Mouse (Mus musculus) midbrain, embryonic 10.5 days (tissue): ENCODE data around the gene Brms1. TPM values are rescaled to one million over a fixed set of nuclear protein-coding genes. Genes with fewer than 3 reads are reported as not detected.
A peak's percentile ranks its signal among the peaks of the same experiment; 100 is the strongest.

Experiments
- DNase-seq: peaks from one replicate; pipeline ENCODE4 v3.0.0-alpha.2; 2017; ENCODE audit warnings: low spot score
- H3K27ac ChIP-seq: fragments of 300-500 bp; sonication (generic); replicated peaks from 2 replicates; pipeline ENCODE4 v1.5.1; 2016; ENCODE audit warnings: mild to moderate bottlenecking
- H3K27me3 ChIP-seq: fragments of 300-500 bp; sonication (generic); 2 replicates; pipeline ENCODE4 v1.6.1; 2016; ENCODE audit warnings: low read depth, mild to moderate bottlenecking; ENCODE audit not compliant: poor library complexity, severe bottlenecking
- H3K36me3 ChIP-seq: fragments of 300-500 bp; sonication (generic); 2 replicates; pipeline ENCODE4 v1.6.1; 2016; ENCODE audit warnings: mild to moderate bottlenecking, moderate library complexity
- H3K4me1 ChIP-seq: fragments of 300-500 bp; sonication (generic); 2 replicates; pipeline ENCODE4 v1.6.1; 2016
- H3K4me3 ChIP-seq: fragments of 300-500 bp; sonication (generic); 2 replicates; pipeline ENCODE4 v1.5.1; 2016; ENCODE audit warnings: mild to moderate bottlenecking, moderate library complexity
- H3K9me3 ChIP-seq: fragments of 300-500 bp; sonication (generic); replicated peaks from 2 replicates; pipeline ENCODE4 v1.6.1; 2016; ENCODE audit warnings: mild to moderate bottlenecking
- WGBS: fragments of 180-500 bp; shearing (Covaris S2); methylation state at CpG from one replicate; pipeline ENCODE4 v1.1.7; 2016; 5-methylcytosine and 5-hydroxymethylcytosine counted together
- polyA plus RNA-seq: library from polyadenylated mRNA; unstranded; fragments of >200 nt; fragmentation: Nextera tagmentation; extraction: Ambion mirVana; gene quantifications from 2 replicates; pipeline ENCODE4 v1.2.1, GENCODE M21; 2016

Brms1 gene
- polyA plus RNA-seq, 1 experiment from 2014 or later = 85.6 TPM

DNA sequence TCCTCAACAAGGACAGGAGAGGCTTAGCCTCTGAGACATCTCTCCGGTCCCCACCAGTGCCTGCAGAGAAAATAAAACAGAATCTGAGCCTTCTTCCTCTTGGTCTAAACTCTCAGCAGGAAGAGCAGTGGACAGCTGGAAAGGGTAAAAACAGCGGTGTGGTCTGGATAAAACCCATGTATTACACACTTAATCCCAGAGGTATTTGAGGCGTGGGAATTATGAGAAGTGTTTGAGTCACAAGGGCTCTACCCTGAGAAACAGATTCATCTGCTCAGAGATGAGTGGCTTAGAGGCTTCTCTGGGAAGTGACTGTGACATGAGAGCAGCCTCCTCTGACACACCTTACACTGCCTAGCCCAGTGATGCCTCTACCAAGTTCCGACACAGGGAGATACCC, 23.5 kb upstream of the Brms1 start:
- Histone ChIP-seq H3K4me3 (no peak overlapping the region), H3K27me3 (peaks cover 9% of the 10 kb centered on the region; the same call in 1 of the 2 replicates), H3K36me3 (no peaks in the 10 kb centered on the region), H3K4me1 (peaks cover 9% of the 10 kb centered on the region), H3K27ac (no peak overlapping the region), H3K9me3 (no peaks in the 10 kb centered on the region)
- no peak for DNase-seq
- 80% methylated on average over 4 of the region's 4 CpGs for whole genome bisulfite sequencing

DNA sequence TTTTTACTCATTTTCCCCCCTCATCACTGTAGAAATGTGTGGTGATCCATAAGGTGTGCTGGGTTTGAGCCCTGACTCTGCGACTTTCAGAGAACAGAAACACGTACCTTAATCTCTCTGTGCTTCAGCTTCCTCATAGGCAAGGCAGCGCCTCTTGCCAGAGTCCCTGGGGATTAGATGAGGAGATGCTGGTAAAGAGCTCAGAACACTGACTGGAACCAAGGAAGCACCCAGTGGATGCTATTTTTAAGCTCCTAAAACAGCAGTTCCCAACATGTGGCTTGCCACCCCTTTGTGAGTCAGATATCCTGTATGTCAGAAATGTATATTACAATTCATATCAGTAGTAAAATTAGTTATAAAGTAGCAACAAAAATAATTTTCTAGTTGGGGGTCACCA, 23.0 kb upstream of the Brms1 start:
- Histone ChIP-seq H3K27me3 (peaks cover 10% of the 10 kb centered on the region; the same call in 1 of the 2 replicates), H3K27ac (no peak overlapping the region), H3K4me1 (peaks cover 9% of the 10 kb centered on the region), H3K36me3 (no peaks in the 10 kb centered on the region), H3K9me3 (no peaks in the 10 kb centered on the region), H3K4me3 (no peak overlapping the region)
- DNase-seq = no peak
- WGBS = 80% methylated on average over 3 of the region's 3 CpGs

DNA sequence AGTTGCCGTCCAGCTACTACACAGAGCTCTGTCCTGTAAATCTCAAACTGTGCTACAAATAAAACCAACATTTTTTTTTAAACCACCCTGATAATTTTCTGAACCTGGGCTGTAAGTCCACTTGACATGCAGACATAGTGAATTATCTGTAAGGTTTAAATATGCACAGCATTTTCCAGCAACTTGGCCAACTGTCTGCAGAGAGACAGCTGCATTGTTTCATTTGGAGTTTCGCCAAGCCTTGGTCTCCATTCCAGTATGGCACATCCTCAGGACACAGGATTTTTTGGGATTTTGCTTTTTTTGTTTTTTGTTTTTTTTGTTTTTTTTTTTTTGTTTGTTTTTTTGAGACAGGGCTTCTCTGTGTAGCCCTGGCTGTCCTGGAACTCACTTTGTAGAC, 19.7 kb upstream of the Brms1 start:
- no peak overlapping the region for H3K27ac ChIP-seq
- peaks cover 6% of the 10 kb centered on the region; the same call in 1 of the 2 replicates for H3K27me3 ChIP-seq
- no peak overlapping the region for H3K4me3 ChIP-seq
- H3K9me3 ChIP-seq = no peaks in the 10 kb centered on the region
- DNase-seq = no peak
- 89% methylated on average over 2 of the region's 2 CpGs for WGBS
- peaks cover 23% of the 10 kb centered on the region for H3K4me1 ChIP-seq
- peaks cover 6% of the 10 kb centered on the region for H3K36me3 ChIP-seq

DNA sequence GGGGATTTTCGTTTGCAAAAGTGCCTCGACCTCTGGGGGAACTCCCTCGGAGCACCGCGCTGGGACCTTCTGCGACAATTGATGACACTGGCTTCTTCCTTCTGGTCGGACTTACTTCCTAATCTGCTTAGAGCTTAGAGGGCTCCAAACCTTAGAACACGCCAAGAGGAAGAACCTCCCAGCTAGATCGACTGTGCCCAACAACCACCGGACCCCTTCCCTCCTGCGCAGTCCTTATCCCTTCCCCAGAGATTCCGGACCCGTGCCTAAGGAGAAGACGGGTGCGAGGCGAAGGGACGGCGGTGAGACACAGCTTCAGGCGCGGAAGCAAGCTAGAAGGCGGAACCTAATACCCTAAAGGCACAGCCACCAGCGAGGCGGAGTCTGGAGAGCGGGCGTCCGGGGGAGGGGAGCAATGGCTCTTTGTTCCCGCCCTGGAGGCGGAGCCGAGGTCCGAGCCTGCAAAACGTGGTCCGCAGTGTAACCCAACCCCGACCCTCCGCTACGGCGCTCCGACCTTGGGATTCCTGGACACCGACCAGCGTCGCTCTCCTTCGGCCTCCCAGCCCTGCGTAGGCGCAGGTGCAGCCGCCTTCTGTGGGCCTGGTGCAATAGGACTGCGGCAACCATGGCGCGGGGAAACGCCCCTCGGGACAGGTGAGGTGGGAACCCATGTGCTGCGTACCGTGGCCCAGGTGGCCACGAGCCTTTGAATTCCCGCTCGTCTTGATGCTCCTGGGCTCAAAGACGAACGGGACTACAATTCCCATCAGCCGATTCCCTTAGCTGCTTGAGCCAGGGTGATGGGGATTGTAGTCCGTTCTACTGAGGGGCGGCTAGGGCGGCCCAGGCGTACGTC, 17.3 kb upstream of the Brms1 start, which contains the start of gene Slc29a2:
Gene Slc29a2 (plus strand): TSS at position 240 of the 859 bp plus-strand sequence.
- WGBS = under 1% methylated on average over 62 of the region's 62 CpGs
- peaks cover 6% of the 10 kb centered on the region; the same call in 1 of the 2 replicates for H3K27me3 ChIP-seq
- DNase-seq = peak; percentile 94
- H3K27ac ChIP-seq = peak within 1 kb of the TSS; percentile 92
- peaks cover 31% of the 10 kb centered on the region for H3K36me3 ChIP-seq
- H3K9me3 ChIP-seq = no peaks in the 10 kb centered on the region
- H3K4me1 ChIP-seq = peaks cover 20% of the 10 kb centered on the region
- H3K4me3 ChIP-seq = peak within 1 kb of the TSS; percentile 56

DNA sequence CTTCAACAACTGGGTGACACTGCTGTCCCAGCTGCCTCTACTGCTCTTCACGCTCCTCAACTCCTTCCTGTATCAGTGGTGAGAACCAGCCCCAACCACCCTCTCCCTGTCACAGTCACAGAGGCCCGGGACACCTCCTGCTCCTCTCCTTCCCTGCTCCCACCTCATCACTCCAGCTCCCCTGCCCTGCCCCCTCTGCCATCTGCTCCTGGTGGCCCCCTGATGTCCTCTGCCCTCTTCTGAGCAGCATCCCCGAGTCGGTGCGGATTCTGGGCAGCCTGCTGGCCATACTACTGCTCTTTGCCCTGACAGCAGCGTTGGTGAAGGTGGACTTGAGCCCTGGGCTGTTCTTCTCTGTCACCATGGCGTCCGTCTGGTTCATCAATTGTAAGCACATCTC, 15.0 kb upstream of the Brms1 start:
- Histone ChIP-seq H3K27ac (no peak overlapping the region), H3K36me3 (peaks cover 53% of the 10 kb centered on the region), H3K27me3 (peaks cover 6% of the 10 kb centered on the region; the same call in 1 of the 2 replicates), H3K9me3 (no peaks in the 10 kb centered on the region), H3K4me1 (peaks cover 20% of the 10 kb centered on the region), H3K4me3 (no peak overlapping the region)
- 93% methylated on average over 8 of the region's 8 CpGs for WGBS
- DNase-seq = no peak

GRCm38 (mm10) chr19:5032686-5033085, 8.5 kb upstream of the Brms1 start:
- Histone ChIP-seq H3K36me3 (peaks cover 45% of the 10 kb centered on the region), H3K4me1 (peaks cover 6% of the 10 kb centered on the region), H3K27ac (no peak overlapping the region), H3K4me3 (no peak overlapping the region), H3K9me3 (no peaks in the 10 kb centered on the region), H3K27me3 (no peaks in the 10 kb centered on the region)
- DNase-seq = no peak
- WGBS = 83% methylated on average over 3 of the region's 3 CpGs

DNA sequence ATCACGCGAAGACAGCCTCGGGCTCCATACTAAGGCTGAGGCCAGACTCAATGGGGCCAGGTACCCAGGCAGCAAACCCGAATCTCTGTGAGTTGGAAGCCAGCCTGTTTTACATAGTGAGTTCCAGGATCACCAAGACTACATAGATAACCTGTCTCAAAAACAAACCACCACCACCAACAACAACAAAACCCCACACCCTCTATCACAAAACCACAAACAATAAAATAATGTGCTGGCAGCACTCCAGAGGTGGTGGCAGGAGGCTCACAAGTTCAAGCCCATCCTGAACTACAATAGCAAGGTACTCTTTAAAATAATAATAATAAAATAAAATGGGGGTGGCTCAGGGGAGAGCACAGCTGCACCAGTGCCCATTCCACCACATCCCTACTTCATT, 4.6 kb upstream of the Brms1 start:
- no peak for DNase-seq
- 85% methylated on average over 4 of the region's 4 CpGs for WGBS
- Histone ChIP-seq H3K4me3 (no peak overlapping the region), H3K27me3 (peaks cover 9% of the 10 kb centered on the region), H3K36me3 (peaks cover 6% of the 10 kb centered on the region), H3K27ac (no peak overlapping the region), H3K9me3 (no peaks in the 10 kb centered on the region), H3K4me1 (peaks cover 36% of the 10 kb centered on the region)

GRCm38 (mm10) chr19:5037678-5038571, 3.2 kb upstream of the Brms1 start:
- Histone ChIP-seq H3K4me1 (peaks cover 49% of the 10 kb centered on the region), H3K9me3 (no peaks in the 10 kb centered on the region), H3K4me3 (peak overlapping the region; percentile 95), H3K36me3 (peaks cover 7% of the 10 kb centered on the region), H3K27me3 (peaks cover 9% of the 10 kb centered on the region), H3K27ac (peak overlapping the region; percentile 92)
- DNase-seq = peak; percentile 90
- WGBS = 6% methylated on average over 32 of the region's 32 CpGs

DNA sequence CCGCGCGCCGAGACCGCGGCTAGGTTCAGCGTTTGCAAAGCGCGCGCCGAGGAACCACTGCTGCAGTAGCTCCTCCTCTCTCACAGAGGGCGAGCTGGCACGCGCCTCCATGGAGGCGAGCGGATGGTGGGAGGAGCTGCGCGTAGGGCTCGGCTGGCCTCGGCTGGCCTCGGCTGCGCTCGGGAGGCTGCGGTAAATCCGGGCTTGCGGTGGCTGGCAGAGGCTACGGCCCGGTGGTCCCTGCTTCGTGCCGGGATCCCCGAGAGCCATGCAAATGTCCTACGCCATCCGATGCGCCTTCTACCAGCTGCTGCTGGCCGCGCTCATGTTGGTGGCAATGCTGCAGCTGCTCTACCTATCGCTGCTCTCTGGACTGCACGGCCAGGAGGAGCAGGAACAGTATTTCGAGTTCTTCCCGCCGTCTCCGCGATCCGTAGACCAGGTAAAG, 2.4 kb upstream of the Brms1 start, which contains the start of the genes B4gat1 and AC124502.3:
Gene B4gat1 (plus strand): TSS at position 118 of the 448 bp plus-strand sequence.
Gene AC124502.3 (plus strand): TSS at position 183 of the 448 bp plus-strand sequence.
- no peaks in the 10 kb centered on the region for H3K9me3 ChIP-seq
- peak; percentile 93 for DNase-seq
- H3K36me3 ChIP-seq = peaks cover 14% of the 10 kb centered on the region
- under 1% methylated on average over 44 of the region's 44 CpGs for WGBS
- H3K27me3 ChIP-seq = peaks cover 9% of the 10 kb centered on the region
- peaks cover 49% of the 10 kb centered on the region for H3K4me1 ChIP-seq
- peak within 1 kb of the TSS; percentile 92 for H3K27ac ChIP-seq
- H3K4me3 ChIP-seq = peak within 1 kb of the TSS; percentile 95

- DNase-seq = no peak
- Histone ChIP-seq H3K4me3 (peak overlapping the region; percentile 95), H3K27ac (peak overlapping the region; percentile 92), H3K4me1 (peaks cover 49% of the 10 kb centered on the region), H3K9me3 (no peaks in the 10 kb centered on the region), H3K27me3 (peaks cover 9% of the 10 kb centered on the region), H3K36me3 (peaks cover 19% of the 10 kb centered on the region)
- WGBS = 15% methylated on average over 41 of the region's 41 CpGs
Measured at GRCm38 (mm10) chr19:5039301-5040114, 1.6 kb upstream of the Brms1 start.

GRCm38 (mm10) chr19:5041588-5041987, 434 bp downstream of the Brms1 start:
- no peak for DNase-seq
- Histone ChIP-seq H3K4me1 (peaks cover 49% of the 10 kb centered on the region), H3K27ac (peak overlapping the region; percentile 83), H3K27me3 (peaks cover 9% of the 10 kb centered on the region), H3K36me3 (peaks cover 38% of the 10 kb centered on the region), H3K9me3 (no peaks in the 10 kb centered on the region), H3K4me3 (peak overlapping the region; percentile 95)
- 3% methylated on average over 16 of the region's 16 CpGs for WGBS

GRCm38 (mm10) chr19:5045531-5045930, 4.4 kb downstream of the Brms1 start:
- DNase-seq = no peak
- WGBS = 84% methylated on average over 4 of the region's 4 CpGs
- Histone ChIP-seq H3K9me3 (no peaks in the 10 kb centered on the region), H3K27me3 (peaks cover 6% of the 10 kb centered on the region), H3K4me3 (no peak overlapping the region), H3K27ac (no peak overlapping the region), H3K4me1 (peaks cover 46% of the 10 kb centered on the region), H3K36me3 (peaks cover 68% of the 10 kb centered on the region)
